ENCODE assay signal across 8 mouse cellular contexts in the genomic region with DNA sequence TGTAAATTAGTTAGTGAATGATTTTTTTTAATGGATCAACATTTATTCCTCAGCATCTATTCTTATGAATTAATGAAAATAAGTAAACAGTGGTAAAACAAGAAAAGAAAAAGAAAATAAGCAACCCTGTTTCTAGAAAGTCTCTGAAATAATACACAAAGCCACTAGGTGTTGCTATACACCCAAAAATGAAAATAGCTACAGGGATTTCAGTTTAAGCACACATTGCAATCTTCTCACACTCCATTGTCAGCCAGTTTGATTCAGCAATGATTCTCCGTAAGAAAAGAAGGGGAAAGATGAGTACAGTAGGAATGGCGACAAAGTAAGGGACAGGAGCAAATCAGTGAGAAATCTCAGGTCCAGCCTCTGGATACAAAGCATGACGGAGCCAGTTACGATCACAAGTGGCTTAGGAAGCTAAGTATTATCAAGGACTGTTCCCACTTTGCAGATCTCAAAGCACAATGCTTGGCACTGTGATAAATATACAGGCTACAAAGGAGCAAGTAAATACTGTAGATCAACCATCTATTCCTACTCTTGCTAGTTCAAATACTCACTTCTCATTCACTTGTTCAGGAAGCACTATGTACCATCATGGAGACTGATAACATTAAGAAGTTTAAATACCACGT.
A peak's percentile ranks its signal among the peaks of the same experiment; 100 is the strongest.
DNase-seq lines count a peak whose midpoint lies in the region; ATAC-seq and TF ChIP-seq lines count a peak whose summit lies in the region.

No protein-coding gene starts in this region.

- TF ChIP-seq EP300 in heart, postnatal 0 days (IDR thresholded peaks at IDR 0.05; ENCODE audit: low read depth) = no peak

- H3K9me3 ChIP-seq in heart, postnatal 0 days (replicated peaks; ENCODE audit: control insufficient read depth, low read length) = no peaks in the 10 kb centered on the region

- no peaks in the 10 kb centered on the region for H3K4me1 ChIP-seq in heart, postnatal 0 days (ENCODE audit: control insufficient read depth, insufficient read depth)

- peak; percentile 62 for TF ChIP-seq CTCF in heart, postnatal 0 days (IDR thresholded peaks at IDR 0.05; ENCODE audit: low read depth)

- H3K4me3 ChIP-seq in heart, postnatal 0 days (ENCODE audit: low read depth, low read length) = no peak overlapping the region

- no peak overlapping the region for H3K27ac ChIP-seq in heart, postnatal 0 days (ENCODE audit: low read depth)

- WGBS in heart, postnatal 0 days = 58% methylated on average over 5 of the region's 5 CpGs

- no peak overlapping the region for H3K9ac ChIP-seq in heart, postnatal 0 days (replicated peaks; ENCODE audit: low read depth, low read length)

- H3K4me2 ChIP-seq in heart, postnatal 0 days (ENCODE audit: low read depth, low read length) = no peak overlapping the region

- no peak for ATAC-seq in heart, postnatal 0 days (ENCODE audit: insufficient read depth, low read depth)
- peak; percentile 33; the same call in 1 of the 2 replicates for ATAC-seq in granulocyte monocyte progenitor cell, adult 5-6 weeks (replicated peaks; ENCODE audit: poor library complexity, severe bottlenecking)

- H3K27me3 ChIP-seq in heart, postnatal 0 days (ENCODE audit: control insufficient read depth, insufficient read depth, low read length) = no peaks in the 10 kb centered on the region

- H3K36me3 ChIP-seq in heart, postnatal 0 days (replicated peaks; ENCODE audit: control insufficient read depth, insufficient read depth, low read length) = no peaks in the 10 kb centered on the region

- peak; percentile 48 for DNase-seq in heart, postnatal 0 days (ENCODE audit: low spot score)
- DNase-seq in heart, adult 9 months (ENCODE audit: low spot score in 2 of 2) = no peak
- peak; percentile 73 for DNase-seq in 3T3-L1 (ENCODE audit: low read depth, low spot score)
- peak; percentile 44 for DNase-seq in MN1 (ENCODE audit: low spot score)
- DNase-seq in retina, embryonic 14.5 days (ENCODE audit: low spot score) = peak; percentile 66
- no peak for DNase-seq in kidney, postnatal 25 days
- no peak for DNase-seq in right cerebral cortex, postnatal 14 days

Comparison
In these comparisons a context has a peak if more than half of its experiments do, and no peak if none do; other contexts are left out.
1. DNase-seq: peak in heart, postnatal 0 days (single experiment), 3T3-L1 (single experiment), MN1 (single experiment) and retina, embryonic 14.5 days (single experiment); none in heart, adult 9 months (0 of 2), kidney, postnatal 25 days (0 of 2) and right cerebral cortex, postnatal 14 days (single experiment).